Mouse (Mus musculus) layer of hippocampus, postnatal 14 days (tissue): Measurements from ENCODE around the gene Gm28047. TPM values are rescaled to one million over a fixed set of nuclear protein-coding genes. Genes with fewer than 3 reads are reported as not detected.
A peak's percentile ranks its signal among the peaks of the same experiment; 100 is the strongest.

Source experiments
- DNase-seq, 2 experiments: peaks; one replicate each; pipeline ENCODE4 v3.0.0; 2021 to 2022; ENCODE audit warnings: low spot score in 2 of 2, mixed read lengths in 1 of 2
- total RNA-seq, 2 experiments: library from RNA; stranded (reverse); gene quantifications; 2 replicates each; pipeline ENCODE4 v1.2.3; 2021

Gene Gm28047
- total RNA-seq, 2 experiments from 2014 or later = 0.78 TPM; not detected in 1

GRCm38 (mm10) chr15:102555581-102555980 lies 69.3 kb downstream of the Gm28047 start:
- DNase-seq = no peak

GRCm38 (mm10) chr15:102552599-102552998 lies 72.3 kb downstream of the Gm28047 start:
- DNase-seq = no peak

- peak; percentile 46 to 60 for DNase-seq
These were observed 77.4 kb downstream of the Gm28047 start for GRCm38 (mm10) chr15:102547478-102547877.

GRCm38 (mm10) chr15:102546677-102547427 lies 78.0 kb downstream of the Gm28047 start:
- DNase-seq = peak; percentile 82 to 95

- DNase-seq = no peak
These were observed 78.6 kb downstream of the Gm28047 start for GRCm38 (mm10) chr15:102546246-102546645.

- DNase-seq = peak in 1 of 2 experiments; percentile 72
These were observed 80.1 kb downstream of the Gm28047 start for GRCm38 (mm10) chr15:102544801-102545200.

- DNase-seq = no peak
These were observed 90.9 kb downstream of the Gm28047 start for GRCm38 (mm10) chr15:102533926-102534325.

- DNase-seq = no peak
These were observed 92.6 kb downstream of the Gm28047 start for GRCm38 (mm10) chr15:102532106-102532900.

GRCm38 (mm10) chr15:102531586-102531985 lies 93.3 kb downstream of the Gm28047 start:
- no peak for DNase-seq

- no peak for DNase-seq
These were observed 94.3 kb downstream of the Gm28047 start for GRCm38 (mm10) chr15:102530566-102530965.

- no peak for DNase-seq
These were observed 96.5 kb downstream of the Gm28047 start for GRCm38 (mm10) chr15:102528396-102528795.

- no peak for DNase-seq
These were observed 96.9 kb downstream of the Gm28047 start for GRCm38 (mm10) chr15:102527936-102528335.

GRCm38 (mm10) chr15:102526111-102527002 lies 98.5 kb downstream of the Gm28047 start:
- DNase-seq = no peak

- peak; percentile 78 to 83 for DNase-seq
These were observed 99.9 kb downstream of the Gm28047 start, which contains the start of gene Npff for GRCm38 (mm10) chr15:102524892-102525485. TSS of gene Npff (minus strand) at chr15:102524942.

- DNase-seq = no peak
These were observed 103.4 kb downstream of the Gm28047 start for GRCm38 (mm10) chr15:102521480-102521879.

GRCm38 (mm10) chr15:102520416-102520815 lies 104.5 kb downstream of the Gm28047 start:
- no peak for DNase-seq

- DNase-seq = no peak
These were observed 105.4 kb downstream of the Gm28047 start for GRCm38 (mm10) chr15:102519211-102520141.

- no peak for DNase-seq
These were observed 106.0 kb downstream of the Gm28047 start for GRCm38 (mm10) chr15:102518859-102519201.

GRCm38 (mm10) chr15:102517976-102518858 lies 106.7 kb downstream of the Gm28047 start, which contains the start of gene Tarbp2:
TSS of gene Tarbp2 (plus strand) at chr15:102518192.
- DNase-seq = peak; percentile 99 to 100
